Mouse (Mus musculus): ENCODE results near the gene Hes2. TPM values are rescaled to one million over a fixed set of nuclear protein-coding genes. Genes with fewer than 3 reads are reported as not detected.

Gene Hes2
- total RNA-seq, 4 experiments from 2014 or later = not detected

- DNase-seq (ENCODE audit: low spot score in 2 of 2) = no peak
These were observed 26.6 kb upstream of the Hes2 start for GRCm38 (mm10) chr4:152131809-152132771.

GRCm38 (mm10) chr4:152132772-152133169 is 25.9 kb upstream of the Hes2 start:
- no peak for DNase-seq (ENCODE audit: low spot score in 2 of 2)

- no peak for DNase-seq (ENCODE audit: low spot score in 2 of 2)
These were observed 25.5 kb upstream of the Hes2 start for GRCm38 (mm10) chr4:152133213-152133612.

- no peak for DNase-seq (ENCODE audit: low spot score in 2 of 2)
These were observed 24.2 kb upstream of the Hes2 start for GRCm38 (mm10) chr4:152134507-152134906.

GRCm38 (mm10) chr4:152135363-152135762 is 23.3 kb upstream of the Hes2 start:
- DNase-seq (ENCODE audit: low spot score in 2 of 2) = no peak

GRCm38 (mm10) chr4:152136112-152136875 is 22.4 kb upstream of the Hes2 start:
- DNase-seq (ENCODE audit: low spot score in 2 of 2) = no peak

GRCm38 (mm10) chr4:152136876-152137250 is 21.8 kb upstream of the Hes2 start:
- no peak for DNase-seq (ENCODE audit: low spot score in 2 of 2)

- peak in 1 of 2 experiments; percentile 67 for DNase-seq (ENCODE audit: low spot score in 2 of 2)
These were observed 20.0 kb upstream of the Hes2 start for GRCm38 (mm10) chr4:152138497-152139260.

- DNase-seq (ENCODE audit: low spot score in 2 of 2) = no peak
These were observed 18.2 kb upstream of the Hes2 start for GRCm38 (mm10) chr4:152140441-152140840.

- no peak for DNase-seq (ENCODE audit: low spot score in 2 of 2)
These were observed 17.0 kb upstream of the Hes2 start for GRCm38 (mm10) chr4:152141521-152142135.

GRCm38 (mm10) chr4:152143632-152144031 is 15.0 kb upstream of the Hes2 start:
- no peak for DNase-seq (ENCODE audit: low spot score in 2 of 2)

GRCm38 (mm10) chr4:152145473-152145872 is 13.2 kb upstream of the Hes2 start:
- no peak for DNase-seq (ENCODE audit: low spot score in 2 of 2)

- no peak for DNase-seq (ENCODE audit: low spot score in 2 of 2)
These were observed 12.4 kb upstream of the Hes2 start for GRCm38 (mm10) chr4:152146033-152146827.

- no peak for DNase-seq (ENCODE audit: low spot score in 2 of 2)
These were observed 8.1 kb upstream of the Hes2 start for GRCm38 (mm10) chr4:152150546-152150945.

GRCm38 (mm10) chr4:152151451-152151965 is 7.2 kb upstream of the Hes2 start:
- no peak for DNase-seq (ENCODE audit: low spot score in 2 of 2)

GRCm38 (mm10) chr4:152151966-152152544 is 6.6 kb upstream of the Hes2 start, which contains the start of gene Espn:
Gene Espn, minus strand, starts transcription at chr4:152152371.
- DNase-seq (ENCODE audit: low spot score in 2 of 2) = no peak

GRCm38 (mm10) chr4:152153771-152154177 is 4.9 kb upstream of the Hes2 start:
- peak in 1 of 2 experiments; percentile 85 for DNase-seq (ENCODE audit: low spot score in 2 of 2)

- no peak for DNase-seq (ENCODE audit: low spot score in 2 of 2)
These were observed 3.6 kb upstream of the Hes2 start for GRCm38 (mm10) chr4:152155019-152155418.

- peak in 1 of 2 experiments; percentile 59 for DNase-seq (ENCODE audit: low spot score in 2 of 2)
These were observed 685 bp upstream of the Hes2 start for GRCm38 (mm10) chr4:152157779-152158584.

All from layer of hippocampus, adult 8-10 months (tissue).